Comparison of ENCODE assay signal across 10 mouse cellular contexts in genomic region chr11:120206669-120207090, GRCm38 (mm10). TPM values are rescaled to one million over a fixed set of nuclear protein-coding genes. Genes with fewer than 3 reads are reported as not detected.
DNase-seq lines count a peak whose midpoint lies in the region; ATAC-seq and TF ChIP-seq lines count a peak whose summit lies in the region.
"Had no signal": no experiment of that assay in that cellular context is flagged by ENCODE, and none has a peak within 500 bp of the region (broad histone marks: within the 10 kb centered on the region; RNA-seq: fewer than 3 reads in every experiment).

No protein-coding gene starts in this region.

- no peak for TF ChIP-seq CTCF in kidney, postnatal 0 days (IDR thresholded peaks at IDR 0.05; ENCODE audit: low read depth)

- peak overlapping the region; percentile 1; the same call in 1 of the 2 replicates for H3K27ac ChIP-seq in forebrain, embryonic 10.5 days
- no peak overlapping the region for H3K27ac ChIP-seq in forebrain, embryonic 14.5 days (ENCODE audit: low read depth, low read length)
- 0 out of 2 replicates have a peak overlapping the region, but pooled peaks have one; percentile 37 for H3K27ac ChIP-seq in midbrain, embryonic 14.5 days (replicated peaks; ENCODE audit: low read depth, low read length)
- no peak overlapping the region for H3K27ac ChIP-seq in midbrain, embryonic 13.5 days
- H3K27ac ChIP-seq in kidney, postnatal 0 days = peak overlapping the region; percentile 70
- peak overlapping the region; percentile 87 for H3K27ac ChIP-seq in stomach, embryonic 14.5 days (ENCODE audit: low read length)

- no peak overlapping the region for H3K9ac ChIP-seq in forebrain, embryonic 14.5 days (ENCODE audit: low read length)
- no peak overlapping the region for H3K9ac ChIP-seq in midbrain, embryonic 14.5 days (replicated peaks; ENCODE audit: low read length)
- no peak overlapping the region for H3K9ac ChIP-seq in midbrain, embryonic 13.5 days (replicated peaks)
- H3K9ac ChIP-seq in kidney, postnatal 0 days (ENCODE audit: low read depth, low read length) = no peak overlapping the region
- H3K9ac ChIP-seq in stomach, embryonic 14.5 days (replicated peaks; ENCODE audit: low read depth, low read length) = no peak overlapping the region

- H3K36me3 ChIP-seq in forebrain, embryonic 10.5 days (replicated peaks) = no peaks in the 10 kb centered on the region
- H3K36me3 ChIP-seq in forebrain, embryonic 14.5 days (ENCODE audit: control insufficient read depth, insufficient read depth, low read length) = no peaks in the 10 kb centered on the region
- no peaks in the 10 kb centered on the region for H3K36me3 ChIP-seq in midbrain, embryonic 14.5 days (ENCODE audit: control insufficient read depth, insufficient read depth, low read length)
- no peaks in the 10 kb centered on the region for H3K36me3 ChIP-seq in midbrain, embryonic 13.5 days
- no peaks in the 10 kb centered on the region for H3K36me3 ChIP-seq in kidney, postnatal 0 days (ENCODE audit: insufficient read depth, low read length)
- H3K36me3 ChIP-seq in stomach, embryonic 14.5 days (ENCODE audit: control insufficient read depth, insufficient read depth, low read length) = no peaks in the 10 kb centered on the region

- H3K4me1 ChIP-seq in forebrain, embryonic 10.5 days = peaks cover 9% of the 10 kb centered on the region; the same call in 1 of the 2 replicates
- no peaks in the 10 kb centered on the region for H3K4me1 ChIP-seq in forebrain, embryonic 14.5 days (ENCODE audit: control insufficient read depth, insufficient read depth, low read length)
- no peaks in the 10 kb centered on the region for H3K4me1 ChIP-seq in midbrain, embryonic 14.5 days (ENCODE audit: control insufficient read depth, insufficient read depth, low read length)
- H3K4me1 ChIP-seq in midbrain, embryonic 13.5 days (replicated peaks) = no peaks in the 10 kb centered on the region
- H3K4me1 ChIP-seq in kidney, postnatal 0 days (replicated peaks; ENCODE audit: insufficient read depth, low read length) = peaks cover 15% of the 10 kb centered on the region
- peaks cover 14% of the 10 kb centered on the region; the same call in 1 of the 2 replicates for H3K4me1 ChIP-seq in stomach, embryonic 14.5 days (ENCODE audit: control insufficient read depth, insufficient read depth, low read length)

- 0 out of 2 replicates have a peak, but pooled peaks cover 4% of the 10 kb centered on the region for H3K27me3 ChIP-seq in forebrain, embryonic 10.5 days (ENCODE audit: poor library complexity, severe bottlenecking)
- H3K27me3 ChIP-seq in forebrain, embryonic 14.5 days (replicated peaks; ENCODE audit: control insufficient read depth, insufficient read depth, low read length) = no peaks in the 10 kb centered on the region
- H3K27me3 ChIP-seq in midbrain, embryonic 14.5 days (ENCODE audit: control insufficient read depth, insufficient read depth, low read length) = no peaks in the 10 kb centered on the region
- H3K27me3 ChIP-seq in midbrain, embryonic 13.5 days = no peaks in the 10 kb centered on the region
- no peaks in the 10 kb centered on the region for H3K27me3 ChIP-seq in kidney, postnatal 0 days (ENCODE audit: insufficient read depth, low read length)
- H3K27me3 ChIP-seq in stomach, embryonic 14.5 days (ENCODE audit: control insufficient read depth, insufficient read depth, low read length) = no peaks in the 10 kb centered on the region

- DNase-seq in forebrain, embryonic 10.5 days (ENCODE audit: extremely low spot score, low spot score) = no peak
- DNase-seq in forebrain, embryonic 14.5 days (ENCODE audit: low spot score) = no peak
- no peak for DNase-seq in midbrain, embryonic 14.5 days
- peak; percentile 89 for DNase-seq in kidney, postnatal 0 days (ENCODE audit: low spot score)
- no peak for DNase-seq in layer of hippocampus, adult 11-12 months (ENCODE audit: low spot score)
- no peak for DNase-seq in ovary, adult 18-20 months (ENCODE audit: low spot score)
- DNase-seq: embryo, embryonic 11 days; gastrocnemius, postnatal 25 days had no signal

- ATAC-seq in forebrain, embryonic 14.5 days = no peak
- no peak for ATAC-seq in midbrain, embryonic 14.5 days (ENCODE audit: low FRiP score, low TSS enrichment)
- ATAC-seq in midbrain, embryonic 13.5 days = no peak
- peak; percentile 69 for ATAC-seq in kidney, postnatal 0 days (replicated peaks; ENCODE audit: low FRiP score, low read depth)
- peak; percentile 75; the same call in 1 of the 2 replicates for ATAC-seq in stomach, embryonic 14.5 days (ENCODE audit: insufficient number of reproducible peaks, insufficient read depth, low FRiP score, low read depth)

- H3K4me2 ChIP-seq in forebrain, embryonic 14.5 days (ENCODE audit: low read length) = no peak overlapping the region
- H3K4me2 ChIP-seq in midbrain, embryonic 14.5 days (ENCODE audit: low read length) = no peak overlapping the region
- H3K4me2 ChIP-seq in midbrain, embryonic 13.5 days (replicated peaks) = no peak overlapping the region
- H3K4me2 ChIP-seq in kidney, postnatal 0 days (ENCODE audit: low read length) = peak overlapping the region; percentile 15; the same call in 1 of the 2 replicates
- 0 out of 2 replicates have a peak overlapping the region, but pooled peaks have one; percentile 1 for H3K4me2 ChIP-seq in stomach, embryonic 14.5 days (replicated peaks; ENCODE audit: low read depth, low read length)

- WGBS in forebrain, embryonic 10.5 days = 68% methylated on average over 5 of the region's 5 CpGs
- 75% methylated on average over 5 of the region's 5 CpGs for WGBS in forebrain, embryonic 14.5 days
- 64% methylated on average over 5 of the region's 5 CpGs for WGBS in midbrain, embryonic 14.5 days
- WGBS in midbrain, embryonic 13.5 days = 61% methylated on average over 5 of the region's 5 CpGs
- 25% methylated on average over 5 of the region's 5 CpGs for WGBS in kidney, postnatal 0 days
- WGBS in stomach, embryonic 14.5 days = 11% methylated on average over 5 of the region's 5 CpGs

- no peak overlapping the region for H3K4me3 ChIP-seq in forebrain, embryonic 10.5 days
- no peak overlapping the region for H3K4me3 ChIP-seq in forebrain, embryonic 14.5 days (ENCODE audit: low read depth, low read length)
- H3K4me3 ChIP-seq in midbrain, embryonic 14.5 days (replicated peaks; ENCODE audit: low read depth, low read length) = no peak overlapping the region
- H3K4me3 ChIP-seq in midbrain, embryonic 13.5 days (replicated peaks) = no peak overlapping the region
- no peak overlapping the region for H3K4me3 ChIP-seq in kidney, postnatal 0 days (replicated peaks; ENCODE audit: low read depth, low read length)
- no peak overlapping the region for H3K4me3 ChIP-seq in stomach, embryonic 14.5 days (ENCODE audit: low read depth, low read length)

- H3K9me3 ChIP-seq in forebrain, embryonic 10.5 days = peaks cover 3% of the 10 kb centered on the region; the same call in 1 of the 2 replicates
- no peaks in the 10 kb centered on the region for H3K9me3 ChIP-seq in forebrain, embryonic 14.5 days (replicated peaks; ENCODE audit: control insufficient read depth, low read length)
- H3K9me3 ChIP-seq in midbrain, embryonic 14.5 days (ENCODE audit: control insufficient read depth, low read length) = no peaks in the 10 kb centered on the region
- H3K9me3 ChIP-seq in midbrain, embryonic 13.5 days = no peaks in the 10 kb centered on the region
- H3K9me3 ChIP-seq in kidney, postnatal 0 days (replicated peaks; ENCODE audit: low read length) = no peaks in the 10 kb centered on the region
- H3K9me3 ChIP-seq in stomach, embryonic 14.5 days (ENCODE audit: control insufficient read depth, low read depth, low read length) = no peaks in the 10 kb centered on the region

RNA-seq across cellular contexts. Expression of gene Bahcc1, which starts 26.1 kb away (rescaled TPM):
- polyA plus RNA-seq in forebrain, embryonic 10.5 days (2016; fragmentation: Nextera tagmentation; extraction: Ambion mirVana) = 13.7 and 16.1 TPM in 2 replicates
- polyA plus RNA-seq in forebrain, embryonic 14.5 days (2014; fragmentation: Nextera tagmentation; extraction: Ambion mirVana) = 12.6 and 14.5 TPM in 2 replicates
- polyA plus RNA-seq in midbrain, embryonic 14.5 days (2014; fragmentation: Nextera tagmentation; extraction: Ambion mirVana) = 20.0 and 25.9 TPM in 2 replicates
- polyA plus RNA-seq in midbrain, embryonic 13.5 days (2015; fragmentation: Nextera tagmentation; extraction: Ambion mirVana) = 17.4 and 19.5 TPM in 2 replicates
- 8.2 and 8.6 TPM in 2 replicates for polyA plus RNA-seq in kidney, postnatal 0 days (2015; fragmentation: Nextera tagmentation; extraction: Ambion mirVana)
- polyA plus RNA-seq in stomach, embryonic 14.5 days (2014; fragmentation: Nextera tagmentation; extraction: Ambion mirVana) = 12.2 and 13.4 TPM in 2 replicates

RNA-seq across cellular contexts. Expression of gene Slc38a10, which starts 55.5 kb away (rescaled TPM):
- 90.6 and 93.2 TPM in 2 replicates for polyA plus RNA-seq in forebrain, embryonic 10.5 days (2016; fragmentation: Nextera tagmentation; extraction: Ambion mirVana)
- polyA plus RNA-seq in forebrain, embryonic 14.5 days (2014; fragmentation: Nextera tagmentation; extraction: Ambion mirVana) = 53.6 and 72.5 TPM in 2 replicates
- 88.3 and 119 TPM in 2 replicates for polyA plus RNA-seq in midbrain, embryonic 14.5 days (2014; fragmentation: Nextera tagmentation; extraction: Ambion mirVana)
- polyA plus RNA-seq in midbrain, embryonic 13.5 days (2015; fragmentation: Nextera tagmentation; extraction: Ambion mirVana) = 105 and 109 TPM in 2 replicates
- polyA plus RNA-seq in kidney, postnatal 0 days (2015; fragmentation: Nextera tagmentation; extraction: Ambion mirVana) = 94.0 and 105 TPM in 2 replicates
- polyA plus RNA-seq in stomach, embryonic 14.5 days (2014; fragmentation: Nextera tagmentation; extraction: Ambion mirVana) = 68.4 and 71.1 TPM in 2 replicates

Comparison
In these comparisons a context has a peak if more than half of its experiments do, and no peak if none do; other contexts are left out.
1. H3K27ac ChIP-seq: peak in forebrain, embryonic 10.5 days (single experiment), midbrain, embryonic 14.5 days (single experiment), kidney, postnatal 0 days (single experiment) and stomach, embryonic 14.5 days (single experiment); none in forebrain, embryonic 14.5 days (single experiment) and midbrain, embryonic 13.5 days (single experiment).
2. ATAC-seq: peak in kidney, postnatal 0 days (single experiment) and stomach, embryonic 14.5 days (single experiment); none in forebrain, embryonic 14.5 days (single experiment), midbrain, embryonic 14.5 days (single experiment) and midbrain, embryonic 13.5 days (single experiment).
3. H3K4me2 ChIP-seq: peak in kidney, postnatal 0 days (single experiment) and stomach, embryonic 14.5 days (single experiment); none in forebrain, embryonic 14.5 days (single experiment), midbrain, embryonic 14.5 days (single experiment) and midbrain, embryonic 13.5 days (single experiment).